Mouse (Mus musculus): ENCODE measurements at regions not wholly inside any gene's neighbourhood (a gene's known extent, or its start where the extent isn't known, plus 50 kb on each side); places are given as distances from the start of the nearest gene placed in this dataset.
A peak's percentile ranks its signal among the peaks of the same experiment; 100 is the strongest.

- no peak for ATAC-seq (replicated peaks; ENCODE audit: low read depth, poor library complexity, severe bottlenecking)
Measured at GRCm38 (mm10) chr13:53811862-53812261, 243.6 kb downstream of the Drd1 start.

GRCm38 (mm10) chr13:53811151-53811550 lies 244.4 kb downstream of the Drd1 start:
- no peak for ATAC-seq (replicated peaks; ENCODE audit: low read depth, poor library complexity, severe bottlenecking)

GRCm38 (mm10) chr13:53807791-53808525 lies 247.5 kb downstream of the Drd1 start:
- ATAC-seq (replicated peaks; ENCODE audit: low read depth, poor library complexity, severe bottlenecking) = no peak

GRCm38 (mm10) chr13:53805872-53806271 lies 249.6 kb downstream of the Drd1 start:
- ATAC-seq (replicated peaks; ENCODE audit: low read depth, poor library complexity, severe bottlenecking) = no peak

- ATAC-seq (replicated peaks; ENCODE audit: low read depth, poor library complexity, severe bottlenecking) = no peak
Measured at GRCm38 (mm10) chr13:53800978-53801377, 254.5 kb downstream of the Drd1 start.

- no peak for ATAC-seq (replicated peaks; ENCODE audit: low read depth, poor library complexity, severe bottlenecking)
Measured at GRCm38 (mm10) chr13:53788809-53789208, 266.7 kb downstream of the Drd1 start.

- peak; percentile 82 for ATAC-seq (replicated peaks; ENCODE audit: low read depth, poor library complexity, severe bottlenecking)
Measured at GRCm38 (mm10) chr13:53783492-53783891, 272.0 kb downstream of the Drd1 start.

- ATAC-seq (replicated peaks; ENCODE audit: low read depth, poor library complexity, severe bottlenecking) = no peak
Measured at GRCm38 (mm10) chr13:53779150-53779549, 276.4 kb downstream of the Drd1 start.

- ATAC-seq (replicated peaks; ENCODE audit: low read depth, poor library complexity, severe bottlenecking) = no peak
Measured at GRCm38 (mm10) chr13:53776421-53776820, 279.1 kb downstream of the Drd1 start.

GRCm38 (mm10) chr13:53775687-53776086 lies 279.8 kb downstream of the Drd1 start:
- peak; percentile 63 for ATAC-seq (replicated peaks; ENCODE audit: low read depth, poor library complexity, severe bottlenecking)

GRCm38 (mm10) chr13:53764613-53765243 lies 290.8 kb downstream of the Drd1 start:
- 0 out of 2 replicates have a peak, but pooled peaks have one; percentile 71 for ATAC-seq (replicated peaks; ENCODE audit: low read depth, poor library complexity, severe bottlenecking)

- ATAC-seq (replicated peaks; ENCODE audit: low read depth, poor library complexity, severe bottlenecking) = no peak
Measured at GRCm38 (mm10) chr13:53757576-53758237, 284.8 kb upstream of the Msx2 start.

- no peak for ATAC-seq (replicated peaks; ENCODE audit: low read depth, poor library complexity, severe bottlenecking)
Measured at GRCm38 (mm10) chr13:53756970-53757530, 284.2 kb upstream of the Msx2 start.

- ATAC-seq (replicated peaks; ENCODE audit: low read depth, poor library complexity, severe bottlenecking) = no peak
Measured at GRCm38 (mm10) chr13:53755046-53755615, 282.3 kb upstream of the Msx2 start.

GRCm38 (mm10) chr13:53753049-53753448 lies 280.2 kb upstream of the Msx2 start:
- no peak for ATAC-seq (replicated peaks; ENCODE audit: low read depth, poor library complexity, severe bottlenecking)

GRCm38 (mm10) chr13:53740981-53741380 lies 268.1 kb upstream of the Msx2 start:
- no peak for ATAC-seq (replicated peaks; ENCODE audit: low read depth, poor library complexity, severe bottlenecking)

- no peak for ATAC-seq (replicated peaks; ENCODE audit: low read depth, poor library complexity, severe bottlenecking)
Measured at GRCm38 (mm10) chr13:53739127-53739526, 266.3 kb upstream of the Msx2 start.

GRCm38 (mm10) chr13:53734944-53735343 lies 262.1 kb upstream of the Msx2 start:
- ATAC-seq (replicated peaks; ENCODE audit: low read depth, poor library complexity, severe bottlenecking) = no peak

- no peak for ATAC-seq (replicated peaks; ENCODE audit: low read depth, poor library complexity, severe bottlenecking)
Measured at GRCm38 (mm10) chr13:53730259-53730902, 257.5 kb upstream of the Msx2 start.

- ATAC-seq (replicated peaks; ENCODE audit: low read depth, poor library complexity, severe bottlenecking) = no peak
Measured at GRCm38 (mm10) chr13:53729848-53730247, 257.0 kb upstream of the Msx2 start.

All from common myeloid progenitor, adult 5-6 weeks (primary cell).